Mouse (Mus musculus) left cerebral cortex, postnatal 10 days (tissue): ENCODE measurements around the gene Nup205. TPM values are rescaled to one million over a fixed set of nuclear protein-coding genes. Genes with fewer than 3 reads are reported as not detected.
"Not testable (repeated sequence)": the region's sequence is repeated elsewhere in the genome, so short reads cannot be mapped to it uniquely, and the experiment has no call there.

Experiments
- DNase-seq, 2 experiments: peaks; one replicate each; pipeline ENCODE4 v3.0.0; 2021 to 2022; ENCODE audit warnings: low spot score in 2 of 2, mixed read lengths in 1 of 2; ENCODE audit errors: extremely low spot score in 1 of 2
- intact Hi-C: fragments of 180-260 bp; cut with DNase I; formaldehyde crosslinking; loops from one replicate; pipeline ENCODE4 v1.15.1; 2025
- total RNA-seq, 2 experiments: library from RNA; stranded (reverse); gene quantifications; 2 replicates each; pipeline ENCODE4 v1.2.3; 2021

The Nup205 gene
- total RNA-seq: 10 to 100 TPM; 28.4 to 31.7 TPM

DNA sequence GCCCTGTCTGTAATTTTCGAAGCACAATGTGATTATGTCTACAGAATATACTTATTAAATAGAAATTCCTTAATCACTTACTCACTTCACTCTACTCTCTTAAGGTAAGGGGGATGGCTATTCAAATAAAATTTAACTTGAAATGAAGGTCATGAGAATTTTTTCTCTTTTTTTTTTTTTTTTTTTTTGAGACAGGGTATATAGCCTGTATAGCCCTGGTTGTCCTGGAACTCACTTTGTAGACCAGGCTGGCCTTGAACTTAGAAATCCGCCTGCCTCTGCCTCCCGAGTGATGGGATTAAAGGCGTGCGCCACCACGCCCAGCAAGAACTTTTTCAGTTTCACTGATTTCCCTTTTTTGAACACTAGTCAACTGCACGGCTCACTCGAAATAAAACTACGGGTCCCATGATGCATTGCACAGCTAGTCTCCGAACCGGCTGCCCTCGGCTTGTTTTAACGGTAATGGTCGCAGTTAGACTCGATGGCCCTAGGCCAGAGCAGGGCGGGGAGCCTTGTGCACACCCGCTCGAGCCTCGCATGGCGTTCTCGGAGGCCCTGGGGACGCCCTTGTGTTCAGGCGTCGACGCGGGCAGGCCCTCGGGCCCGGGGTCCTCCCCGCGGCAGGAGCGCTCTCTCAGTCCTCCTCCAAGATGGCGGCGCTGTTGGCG lies at the start of gene Nup205:
Gene Nup205 (plus strand): TSS at position 443 of the 671 bp plus-strand sequence.
- intact Hi-C loops: loop anchor here (5.0 kb wide), 1 partner anchor 45 kb away; the partner anchor contains the start of gene Cnot4

DNA sequence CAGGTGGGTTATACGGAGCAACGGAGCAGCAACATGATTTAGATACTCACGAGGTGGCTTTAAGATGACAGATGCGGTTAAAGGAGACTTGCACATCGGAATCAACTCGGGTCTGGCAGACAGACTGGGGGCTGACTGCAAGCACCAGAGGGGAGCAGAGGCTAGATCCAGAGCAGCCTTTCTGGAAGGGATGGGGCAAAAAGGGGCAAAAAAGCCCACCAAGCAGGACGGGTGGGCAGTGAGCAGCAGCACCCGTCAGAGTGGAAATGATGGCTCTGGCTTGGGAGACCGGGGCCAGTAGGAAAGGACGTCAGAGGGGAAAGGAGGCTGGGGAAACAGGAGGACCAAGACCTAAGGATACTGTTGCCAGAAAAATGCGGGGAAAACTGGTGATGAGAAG lies 44.4 kb upstream of the Nup205 start:
- no peak for DNase-seq

More for the DNA sequence above, at the start of gene Nup205:
- peak; percentile 70 to 86 for DNase-seq

DNA sequence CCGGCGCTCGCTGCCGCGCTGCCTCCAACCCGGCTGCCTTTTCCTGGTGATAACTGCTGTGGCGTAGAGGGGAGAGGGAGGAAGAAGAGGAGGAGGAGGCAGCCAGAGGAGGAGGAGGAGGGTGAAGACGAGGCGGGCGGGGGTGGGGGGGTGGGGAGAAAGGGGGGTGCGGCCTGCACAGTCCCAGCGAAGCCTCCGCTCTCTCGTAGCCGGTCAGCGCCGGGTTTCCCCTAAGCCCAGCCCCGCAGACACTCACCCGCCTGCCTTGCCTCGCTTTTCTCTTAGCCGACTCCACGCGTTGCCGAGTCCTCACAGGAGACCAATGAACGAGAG lies 44.0 kb upstream of the Nup205 start:
- DNase-seq: no peak
- intact Hi-C loops: loop anchor here (5.0 kb wide), 1 partner anchor 44 kb away; the partner anchor contains the start of gene Nup205

More for the DNA sequence above, 44.4 kb upstream of the Nup205 start:
- intact Hi-C loops: loop anchor here (5.0 kb wide), 1 partner anchor 44 kb away; the partner anchor contains the start of gene Nup205

DNA sequence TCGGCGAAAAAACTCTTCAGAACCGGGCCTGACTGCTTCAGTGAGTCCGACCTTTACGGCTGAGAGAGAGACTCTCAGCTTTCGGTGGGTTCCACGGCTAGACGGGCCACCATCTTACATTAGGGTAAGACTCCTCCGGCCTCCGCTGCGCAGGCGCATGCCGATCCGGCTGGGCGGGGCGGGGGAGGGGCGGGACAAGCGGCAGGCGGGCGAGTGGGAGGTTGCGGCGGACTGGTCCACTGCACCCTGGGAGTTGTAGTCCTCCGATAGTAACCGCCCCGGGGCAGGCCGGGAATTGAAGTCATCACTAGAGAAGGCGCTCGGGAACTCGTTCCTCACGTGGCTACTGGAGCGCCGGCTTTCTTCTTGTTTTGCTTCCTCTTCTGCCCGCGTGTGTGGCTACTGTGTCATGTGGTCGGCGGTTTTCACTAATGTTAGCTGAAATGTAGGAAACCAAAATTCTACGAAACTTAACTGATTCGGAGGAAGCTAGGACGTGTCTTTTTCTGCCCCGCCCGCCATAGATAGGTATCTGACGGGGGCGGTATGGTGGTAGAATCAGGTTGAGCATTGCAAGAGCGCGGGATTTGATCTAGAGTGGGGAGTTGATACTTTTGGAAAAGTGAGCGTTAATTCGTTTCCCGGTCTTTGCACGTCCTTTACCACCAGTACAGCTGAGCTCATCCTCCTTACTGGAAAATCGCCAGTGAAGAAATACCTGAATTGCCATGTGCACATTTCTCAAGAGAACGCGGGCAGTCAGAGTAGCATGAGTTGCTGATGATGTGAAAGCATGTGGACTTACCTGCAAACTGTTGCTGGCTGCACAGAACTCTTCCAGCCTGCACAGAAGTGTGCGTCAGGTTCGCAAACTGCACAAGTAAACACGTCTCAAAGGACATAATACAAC lies 43.4 kb upstream of the Nup205 start, which contains the start of gene Cnot4:
Gene Cnot4 (minus strand): TSS at position 146 of the 910 bp plus-strand sequence.
- peak; percentile 99 for DNase-seq
- intact Hi-C loops: loop anchor here (5.0 kb wide), 1 partner anchor 43 kb away; the partner anchor contains the start of gene Nup205

DNA sequence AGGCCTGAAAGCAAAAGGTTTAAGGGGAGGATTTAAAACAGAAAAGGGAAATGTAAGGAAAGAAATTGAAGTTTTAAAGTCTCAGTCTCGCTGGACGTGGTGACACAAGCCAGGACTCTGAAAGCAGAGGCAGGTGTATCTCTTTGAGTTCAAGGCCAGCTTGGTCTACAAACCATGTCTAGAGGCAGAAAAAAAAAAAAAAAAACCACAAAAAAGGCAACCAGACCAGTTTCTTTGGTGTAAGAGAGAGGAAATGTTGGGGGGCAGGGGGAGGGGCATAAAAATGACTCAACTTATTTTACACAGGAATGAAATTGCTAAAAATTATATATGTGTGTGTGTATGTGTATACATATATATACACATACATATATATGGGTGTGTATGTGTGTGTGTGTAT lies 42.4 kb upstream of the Nup205 start:
- DNase-seq: no peak
- intact Hi-C loops: loop anchor here (5.0 kb wide), 1 partner anchor 42 kb away; the partner anchor contains the start of gene Nup205

DNA sequence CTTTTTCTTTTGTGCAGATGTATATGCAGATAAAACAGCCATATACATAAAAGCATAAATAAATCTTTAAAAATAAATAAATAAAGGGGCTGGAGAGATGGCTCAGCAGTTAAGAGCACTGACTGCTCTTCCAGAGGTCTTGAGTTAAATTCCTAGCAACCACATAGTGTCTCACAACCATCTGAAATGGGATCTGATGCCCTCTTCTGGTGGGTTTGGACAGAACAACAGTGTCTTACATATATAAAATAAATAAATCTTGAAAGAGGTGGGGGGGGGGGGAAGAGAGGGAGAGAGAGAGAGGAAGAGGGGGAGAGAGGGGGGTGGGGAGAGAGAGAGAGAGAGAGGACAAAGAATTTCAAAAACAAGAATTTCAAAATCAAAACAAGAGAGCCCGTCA lies 36.9 kb upstream of the Nup205 start:
- DNase-seq: no peak
- intact Hi-C loops: no loop called here

DNA sequence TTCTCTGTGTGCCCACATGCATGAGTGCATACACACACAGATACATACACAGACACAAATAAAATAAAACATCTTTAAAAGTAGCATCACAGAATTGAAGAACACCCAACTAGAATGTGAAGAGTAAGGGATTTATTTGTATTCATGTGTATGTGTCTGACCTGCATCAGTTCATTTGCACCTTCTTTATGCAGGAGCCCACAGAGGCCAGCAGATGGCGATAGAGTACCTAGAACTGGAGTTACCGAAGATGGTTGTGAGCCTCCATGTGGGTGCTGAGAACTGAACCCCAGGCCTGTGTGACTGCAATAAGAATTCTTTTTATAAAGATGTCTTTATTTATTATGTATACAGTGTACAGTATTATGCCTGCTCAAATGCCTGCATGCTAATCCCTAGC lies 31.7 kb upstream of the Nup205 start:
- intact Hi-C loops: no loop called here
- no peak for DNase-seq

DNA sequence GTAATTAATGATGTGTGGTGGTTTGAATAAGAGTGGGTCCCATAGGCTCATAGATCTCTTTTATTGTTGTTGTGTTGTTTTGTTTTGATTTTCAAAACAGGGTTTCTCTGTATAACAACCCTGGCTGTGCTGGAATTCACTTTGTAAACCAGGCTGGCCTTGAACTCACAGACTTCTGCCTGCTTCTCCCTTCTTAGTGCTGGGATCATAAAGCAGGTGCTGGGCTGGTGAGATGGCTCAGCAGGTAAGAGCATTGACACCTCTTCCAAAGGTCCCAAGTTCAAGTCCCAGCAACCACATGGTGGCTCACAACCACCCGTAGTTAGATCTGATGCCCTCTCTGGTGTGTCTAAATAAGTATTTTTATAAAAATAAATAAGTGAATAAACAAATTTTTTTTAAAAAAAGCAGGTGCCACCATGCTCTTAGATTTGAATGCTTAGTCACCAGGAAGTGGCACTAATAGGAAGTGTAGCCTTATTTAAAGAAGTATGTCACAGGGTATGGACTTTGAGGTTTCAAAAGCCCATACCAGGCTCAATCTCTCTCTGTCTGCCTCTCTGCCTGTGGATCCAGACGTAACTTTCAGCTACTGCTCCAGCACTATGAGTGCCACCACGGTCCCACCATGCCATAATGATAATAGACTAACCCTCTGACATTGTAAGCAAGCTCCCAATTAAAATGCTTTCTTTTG lies 29.3 kb upstream of the Nup205 start:
- no peak for DNase-seq
- intact Hi-C loops: no loop called here

DNA sequence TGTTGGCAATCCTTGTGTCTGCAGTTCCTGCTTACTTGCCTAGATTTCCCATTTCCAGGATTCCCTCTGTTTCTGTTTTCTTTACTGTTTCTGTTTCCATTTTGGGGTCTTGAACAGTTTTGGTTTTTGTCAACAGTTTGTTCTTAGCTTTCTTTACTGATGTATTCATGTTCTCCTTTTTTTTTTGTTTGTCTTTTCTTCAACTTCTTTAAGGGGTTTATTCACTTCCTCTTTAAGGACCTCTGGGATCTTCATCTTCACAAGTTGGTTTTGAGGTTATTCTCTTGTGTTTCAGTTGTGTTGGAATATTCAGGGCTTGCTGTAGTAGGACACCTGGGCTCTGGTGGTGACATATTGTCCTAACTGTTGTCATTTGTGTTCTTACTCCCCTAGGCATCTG lies 22.7 kb upstream of the Nup205 start:
- intact Hi-C loops: no loop called here
- DNase-seq: no peak

DNA sequence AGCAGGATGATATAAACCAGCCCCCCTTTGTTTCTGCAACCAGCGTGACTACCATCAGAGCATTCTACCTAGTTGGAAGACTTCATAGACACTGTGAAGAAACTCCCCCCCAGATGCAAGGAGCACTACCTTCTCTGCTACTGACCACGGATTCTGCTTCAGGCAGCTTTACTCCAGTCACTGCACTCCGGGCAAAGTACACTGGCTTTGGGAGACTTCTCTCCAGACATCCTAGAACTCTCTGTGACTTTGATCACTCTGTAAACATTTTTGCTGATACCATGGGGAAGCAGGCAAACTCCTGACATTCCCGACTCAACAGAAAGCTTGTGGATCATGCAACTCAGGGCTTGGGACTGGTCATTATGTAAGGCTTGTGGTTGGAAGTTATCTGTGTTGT lies 8.0 kb upstream of the Nup205 start:
- DNase-seq: no peak

DNA sequence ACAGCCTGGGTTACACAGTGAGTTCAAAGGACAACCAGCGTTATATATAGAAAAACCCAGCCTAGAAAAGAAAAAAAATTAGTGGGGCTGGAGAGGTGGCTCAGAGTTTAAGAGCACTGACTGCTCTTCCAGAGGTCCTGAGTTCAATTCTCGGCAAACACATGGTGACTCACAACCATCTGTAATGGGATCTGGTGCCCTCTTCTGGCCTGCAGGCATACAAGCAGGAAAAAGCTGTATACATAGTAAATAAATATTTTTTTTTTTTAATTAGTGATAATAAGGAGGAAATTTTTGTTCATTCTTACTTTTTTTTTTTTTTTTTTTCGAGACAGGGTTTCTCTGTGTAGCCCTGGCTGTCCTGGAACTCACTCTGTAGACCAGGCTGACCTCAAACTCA lies 5.2 kb upstream of the Nup205 start:
- DNase-seq, intact Hi-C loops: not testable (repeated sequence)

More for the DNA sequence above, 8.0 kb upstream of the Nup205 start:
- intact Hi-C loops: no loop called here

DNA sequence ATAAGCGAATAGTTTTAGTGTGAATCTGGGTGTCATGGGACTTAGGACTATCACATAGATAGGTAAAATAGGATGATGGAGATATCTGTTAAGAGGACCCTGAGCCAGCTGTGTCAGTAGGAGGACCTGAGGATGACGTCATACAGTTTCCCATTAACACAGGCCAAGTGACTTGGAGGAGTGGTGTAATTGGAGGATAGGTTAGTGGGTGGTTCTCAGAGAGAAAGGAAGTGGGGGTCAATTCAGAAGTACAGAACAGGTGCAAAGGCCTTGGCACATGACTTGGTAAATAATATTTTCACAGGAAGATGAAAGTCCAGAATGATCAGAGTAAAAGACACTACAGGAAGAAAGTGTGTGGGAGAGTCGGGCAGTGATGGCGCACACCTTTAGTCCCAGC lies 4.0 kb upstream of the Nup205 start:
- intact Hi-C loops: no loop called here
- DNase-seq: no peak

DNA sequence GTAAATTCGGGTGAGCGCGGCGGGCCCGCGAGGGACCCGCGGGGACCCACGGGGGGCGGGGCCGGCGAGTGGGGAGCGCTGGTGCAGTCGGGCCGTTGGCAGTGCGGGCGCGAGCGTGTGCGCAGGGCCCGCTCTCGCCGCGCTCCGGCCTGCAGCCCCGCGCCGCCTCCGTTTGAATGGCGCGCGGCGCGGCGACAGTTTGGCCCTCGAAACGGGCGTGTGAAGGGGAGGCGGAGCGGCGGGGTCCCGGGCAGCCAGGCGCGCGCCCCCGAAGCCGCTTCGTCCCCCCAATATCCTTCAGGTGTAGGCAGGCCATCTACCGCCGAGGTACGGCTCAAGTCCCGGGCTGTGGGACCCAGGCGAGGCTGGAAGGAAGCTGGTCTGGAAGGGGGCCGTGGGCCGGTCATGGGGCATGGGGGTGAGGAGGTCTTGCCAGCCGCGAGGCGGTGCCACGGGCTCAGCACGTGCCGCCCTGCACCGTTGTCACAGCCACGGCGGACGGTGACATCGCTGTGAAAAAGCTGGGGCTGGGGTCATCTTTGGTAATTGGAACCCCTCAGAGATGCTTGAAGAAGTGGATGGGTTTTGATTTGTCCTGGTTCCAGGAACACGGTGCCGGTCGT lies 540 bp downstream of the Nup205 start:
- DNase-seq: peak; percentile 11 to 59
- intact Hi-C loops: loop anchor here (5.0 kb wide), 1 partner anchor 45 kb away; the partner anchor contains the start of gene Cnot4

DNA sequence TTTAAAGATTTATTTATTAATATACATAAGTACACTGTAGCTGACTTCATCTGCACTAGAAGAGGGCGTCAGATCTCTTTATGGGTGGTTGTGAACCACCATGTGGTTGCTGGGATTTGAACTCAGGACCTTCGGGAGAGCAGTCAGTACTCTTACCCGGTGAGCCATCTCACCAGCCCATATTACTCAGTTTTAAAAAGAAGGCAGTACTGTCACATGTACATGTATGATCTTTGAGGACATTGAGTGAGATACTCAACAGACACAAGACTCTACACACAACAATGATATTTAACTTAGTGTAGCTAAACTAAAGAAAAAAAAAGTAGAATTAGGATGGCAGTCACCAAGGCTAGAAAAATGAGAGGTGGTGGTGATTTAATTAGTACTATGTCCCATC lies 2.1 kb downstream of the Nup205 start:
- intact Hi-C loops: loop anchor here (5.0 kb wide), 1 partner anchor 47 kb away; the partner anchor contains the start of gene Cnot4
- not testable (repeated sequence) for DNase-seq

DNA sequence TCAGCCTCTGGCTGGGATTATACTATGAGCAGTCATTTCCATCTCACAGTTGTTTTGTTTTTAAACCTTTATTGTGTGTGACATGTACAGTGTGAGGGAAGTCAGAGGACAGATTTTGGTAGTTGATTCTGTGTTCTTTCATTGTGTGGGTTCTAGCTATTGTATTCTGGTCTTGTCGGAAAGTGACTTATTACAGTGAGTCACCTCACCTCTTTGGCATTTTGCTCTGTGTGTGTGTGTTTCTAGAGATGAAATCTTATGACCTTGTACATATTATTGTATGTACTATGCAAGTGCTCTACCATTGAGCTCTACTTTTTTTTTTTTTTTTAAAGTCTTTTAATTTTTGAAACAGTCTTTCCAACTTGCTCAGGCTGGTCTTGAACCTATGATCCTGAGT lies 7.6 kb downstream of the Nup205 start:
- intact Hi-C loops: loop anchor here (5.0 kb wide), 1 partner anchor 38 kb away; no protein-coding TSS in a partner anchor
- no peak for DNase-seq

DNA sequence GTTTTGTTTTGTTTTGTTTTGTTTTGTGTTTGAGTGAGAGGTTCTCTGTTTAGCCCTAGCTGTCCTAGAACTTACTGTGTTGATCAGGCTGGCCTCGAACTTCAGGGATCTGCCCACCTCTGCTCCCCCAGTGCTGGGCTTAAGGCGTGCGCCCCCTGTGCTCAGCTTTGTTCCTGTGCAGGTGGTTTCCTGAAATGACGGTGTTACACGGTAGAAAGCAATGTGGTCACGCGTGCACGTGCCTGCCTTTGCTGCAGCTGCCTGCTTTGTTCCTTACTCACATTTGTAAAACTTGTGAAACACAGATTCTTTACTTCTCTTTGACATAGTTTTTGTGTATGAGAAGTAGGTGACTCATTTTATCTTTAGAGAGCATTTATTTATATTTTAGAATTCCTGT lies 14.0 kb downstream of the Nup205 start:
- no peak for DNase-seq
- intact Hi-C loops: no loop called here

DNA sequence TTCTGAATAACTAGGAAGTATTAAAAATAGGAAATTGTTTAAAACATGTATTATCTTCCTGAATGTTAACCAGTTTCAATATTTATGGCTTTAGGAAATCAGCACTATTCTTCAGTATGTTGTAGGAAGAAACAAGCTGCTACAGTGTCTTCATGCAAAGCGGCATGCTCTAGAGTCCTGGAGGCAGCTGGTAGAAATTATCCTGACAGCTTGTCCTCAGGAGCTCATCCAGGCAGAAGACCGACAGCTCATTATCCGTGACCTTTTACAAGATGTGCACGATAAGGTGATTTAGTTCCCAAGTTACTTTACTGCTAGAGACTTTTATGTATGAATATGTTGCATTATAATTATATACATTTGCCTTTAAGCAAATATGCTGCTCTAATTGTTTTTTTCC lies 48.5 kb downstream of the Nup205 start:
- intact Hi-C loops: no loop called here
- DNase-seq: no peak

DNA sequence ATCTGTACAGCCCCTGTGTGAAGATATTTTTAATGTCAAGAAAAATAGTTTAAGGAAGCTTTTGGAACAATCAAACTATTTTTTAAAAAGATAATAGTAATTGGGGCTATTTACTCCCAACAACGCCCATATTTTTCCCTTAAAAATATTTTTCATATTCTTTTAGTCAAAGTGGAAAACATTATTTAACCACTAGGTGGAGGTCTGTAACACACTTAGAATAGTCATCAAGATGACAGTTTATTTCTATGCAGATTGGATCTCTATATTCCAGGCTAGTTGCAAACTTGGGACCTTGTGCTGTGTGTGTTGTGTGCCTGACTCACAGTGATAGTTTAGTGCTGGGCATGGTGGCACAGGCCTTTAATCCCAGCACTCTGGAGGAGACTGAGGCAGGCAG lies 52.2 kb downstream of the Nup205 start:
- DNase-seq: no peak
- intact Hi-C loops: no loop called here
